Mouse (Mus musculus) testis, adult 2 months (tissue): ENCODE measurements at regions not wholly inside any gene's neighbourhood (a gene's known extent, or its start where the extent isn't known, plus 50 kb on each side); places are given as distances from the start of the nearest gene placed in this dataset.

ENCODE experiments used
- CTCF ChIP-seq: fragments of 200-500 bp; IDR thresholded peaks from 2 replicates; pipeline ENCODE4 v1.5.1; 2012; ENCODE audit warnings: low read depth, mild to moderate bottlenecking, inconsistent platforms, low read length, moderate library complexity; ENCODE audit not compliant: control insufficient read depth, insufficient read depth, insufficient replicate concordance
- POLR2A ChIP-seq: fragments of 200-500 bp; IDR thresholded peaks from 2 replicates; pipeline ENCODE4 v1.6.1; 2012; ENCODE audit warnings: low read depth, mild to moderate bottlenecking, inconsistent platforms, low read length, moderate library complexity; ENCODE audit not compliant: control insufficient read depth

GRCm38 (mm10) chr16:39151325-39152318, 259.2 kb downstream of the Igsf11 start:
- TF ChIP-seq CTCF (no peak), POLR2A (no peak)
